Mouse (Mus musculus) megakaryocyte, embryonic 14.5 days (primary cell): ENCODE results near the gene Cadm4.

Source experiments
- FLI1 ChIP-seq: IDR thresholded peaks from 2 replicates; pipeline ENCODE4 v1.6.1; 2012; ENCODE audit warnings: low read length, inconsistent platforms, mixed read lengths
- GATA1 ChIP-seq: IDR thresholded peaks from 3 replicates; pipeline ENCODE4 v1.6.1; 2012; ENCODE audit warnings: mixed read lengths, low read length, inconsistent platforms, borderline replicate concordance

DNA sequence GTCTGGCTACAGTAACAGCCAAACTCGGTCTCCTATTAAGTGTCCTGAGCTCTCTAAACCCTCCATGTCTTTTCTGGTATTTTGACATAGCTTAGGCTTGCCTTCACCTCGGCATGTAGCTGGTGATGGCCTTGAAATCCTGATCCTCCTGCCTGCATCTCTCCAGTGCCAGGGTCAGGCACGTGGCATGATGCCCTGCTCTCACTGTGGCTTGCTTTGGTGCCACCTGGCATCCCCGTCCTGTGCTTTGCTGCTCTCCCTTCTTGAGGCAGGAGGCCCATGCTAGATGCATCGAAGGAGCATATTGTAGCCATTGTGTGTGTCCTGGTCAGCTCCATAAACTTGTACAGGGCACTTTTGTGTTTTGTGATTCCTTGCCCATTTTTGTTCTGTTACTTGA, 55.8 kb downstream of the Cadm4 start:
- TF ChIP-seq GATA1 (no peak), FLI1 (no peak)
